Mouse (Mus musculus) frontal cortex, postnatal 36 days (tissue): ENCODE measurements around the gene Olfr1463.

Experiments used
- DNase-seq, 2 experiments: peaks; one replicate each; pipeline ENCODE4 v3.0.0; 2022; ENCODE audit warnings: low spot score in 2 of 2

Olfr1463 gene

DNA sequence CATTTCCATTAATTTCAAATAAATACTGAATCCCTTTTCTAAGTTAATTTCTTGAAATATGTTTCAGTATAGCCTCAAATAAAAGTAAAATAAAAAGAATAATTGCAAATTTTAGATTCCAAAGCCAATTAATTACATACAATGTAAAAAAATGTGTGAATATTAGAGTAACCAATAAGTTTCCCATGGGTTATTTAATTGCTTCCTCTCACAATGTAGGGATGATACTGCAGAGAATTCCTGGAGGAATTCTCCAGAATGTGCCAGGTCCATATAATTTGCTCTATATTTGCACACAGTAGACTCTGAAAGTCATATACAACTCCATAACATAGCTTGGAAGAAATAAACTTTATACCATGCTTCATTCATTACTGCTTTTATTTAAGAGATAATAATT, at the start of gene Olfr1463:
Gene Olfr1463 (plus strand): TSS at position 301 of the 400 bp plus-strand sequence.
- DNase-seq: no peak

GRCm38 (mm10) chr19:13185434-13185833, 45.7 kb upstream of the Olfr1463 start, which contains the start of gene Olfr1462:
TSS of gene Olfr1462 (plus strand) at chr19:13185734.
- DNase-seq: no peak

DNA sequence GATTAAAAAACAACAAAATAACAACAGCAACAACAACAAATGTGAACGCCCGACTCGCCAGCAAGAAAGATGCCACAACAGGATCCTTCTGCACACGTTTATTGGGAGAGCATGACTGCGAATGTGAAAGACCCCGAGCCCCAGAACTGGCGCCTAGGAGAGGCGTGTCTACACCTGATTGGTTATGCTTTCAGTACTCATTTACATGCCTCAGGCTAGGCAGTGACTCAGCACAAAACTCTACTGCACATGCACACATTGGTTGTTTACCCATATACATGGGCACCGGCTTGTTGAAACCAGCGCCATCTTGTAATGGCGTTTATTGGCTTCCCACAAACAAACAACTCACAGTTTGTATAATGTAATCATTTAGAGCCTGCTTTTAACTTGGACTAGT, 9.5 kb upstream of the Olfr1463 start:
- no peak for DNase-seq
